Mouse (Mus musculus) megakaryocyte, embryonic 14.5 days (primary cell): ENCODE measurements around the gene 4933424G06Rik.

Experiments
- FLI1 ChIP-seq: IDR thresholded peaks from 2 replicates; pipeline ENCODE4 v1.6.1; 2012; ENCODE audit warnings: low read length, inconsistent platforms, mixed read lengths
- GATA1 ChIP-seq: IDR thresholded peaks from 3 replicates; pipeline ENCODE4 v1.6.1; 2012; ENCODE audit warnings: mixed read lengths, low read length, inconsistent platforms, borderline replicate concordance

GRCm38 (mm10) chr1:36804259-36804658, 94.3 kb downstream of the 4933424G06Rik start:
- TF ChIP-seq FLI1 (no peak), GATA1 (no peak)
